ENCODE assay signal across 29 mouse cellular contexts in genomic region chr1:189478051-189478450, GRCm38 (mm10).
DNase-seq lines count a peak whose midpoint lies in the region; ATAC-seq and TF ChIP-seq lines count a peak whose summit lies in the region.
"Had no signal": no experiment of that assay in that cellular context is flagged by ENCODE, and none has a peak within 500 bp of the region (broad histone marks: within the 10 kb centered on the region; RNA-seq: fewer than 3 reads in every experiment).

No protein-coding gene starts in this region.

- H3K9ac ChIP-seq in embryonic facial prominence, embryonic 14.5 days (ENCODE audit: low read depth, low read length), result no peak overlapping the region
- no peak overlapping the region for H3K9ac ChIP-seq in lung, embryonic 14.5 days
- H3K9ac ChIP-seq: embryonic facial prominence, embryonic 12.5 days; forebrain, embryonic 12.5 days; heart, embryonic 13.5 days; hindbrain, embryonic 12.5 days; hindbrain, embryonic 15.5 days had no signal

- no peaks in the 10 kb centered on the region for H3K36me3 ChIP-seq in embryonic facial prominence, embryonic 14.5 days (ENCODE audit: control insufficient read depth, insufficient read depth, low read length)
- H3K36me3 ChIP-seq in embryonic facial prominence, embryonic 10.5 days (replicated peaks), result no peaks in the 10 kb centered on the region
- H3K36me3 ChIP-seq in lung, embryonic 14.5 days (ENCODE audit: insufficient read depth), result no peaks in the 10 kb centered on the region
- no peaks in the 10 kb centered on the region for H3K36me3 ChIP-seq in limb, embryonic 10.5 days
- H3K36me3 ChIP-seq: embryonic facial prominence, embryonic 12.5 days; forebrain, embryonic 12.5 days; G1E; heart, embryonic 13.5 days; hindbrain, embryonic 12.5 days; hindbrain, embryonic 15.5 days had no signal

- ATAC-seq in embryonic facial prominence, embryonic 14.5 days (ENCODE audit: low read depth), result no peak
- no peak; the same call in 1 of the 2 replicates for ATAC-seq in lung, embryonic 14.5 days (ENCODE audit: insufficient read depth)
- ATAC-seq: forebrain, embryonic 16.5 days; intestine, postnatal 0 days; Patski had no signal

- WGBS in embryonic facial prominence, embryonic 14.5 days, result 65% methylated on average over 6 of the region's 6 CpGs
- WGBS in embryonic facial prominence, embryonic 10.5 days, result 87% methylated on average over 6 of the region's 6 CpGs
- 36% methylated on average over 6 of the region's 6 CpGs for WGBS in lung, embryonic 14.5 days
- 92% methylated on average over 6 of the region's 6 CpGs for WGBS in limb, embryonic 10.5 days

- peak; percentile 10 for DNase-seq in adrenal gland, adult 2 months
- DNase-seq in adrenal gland, adult 8-10 months, result no peak
- DNase-seq in embryonic facial prominence, embryonic 14.5 days (ENCODE audit: low spot score), result peak; percentile 23
- no peak for DNase-seq in embryonic facial prominence, embryonic 10.5 days (ENCODE audit: low spot score)
- peak; percentile 76 for DNase-seq in lung, embryonic 14.5 days
- DNase-seq in lung, postnatal 25 days (ENCODE audit: low spot score), result no peak
- DNase-seq in limb, embryonic 10.5 days (ENCODE audit: low spot score), result peak; percentile 14
- DNase-seq in frontal cortex, postnatal 10 days (ENCODE audit: low spot score in 2 of 2), result no peak
- DNase-seq: B cell, adult 2 months; cerebellum, adult 18-20 months; cerebellum, adult 9-10 months; cerebellum, postnatal 14 days; gastrocnemius, adult 2 months; gastrocnemius, postnatal 14 days; heart, adult 11 months; heart, postnatal 14 days; heart, postnatal 4 days; kidney, adult 2 months had no signal

- H3K27ac ChIP-seq in embryonic facial prominence, embryonic 14.5 days (replicated peaks; ENCODE audit: low read depth, low read length), result no peak overlapping the region
- no peak overlapping the region for H3K27ac ChIP-seq in embryonic facial prominence, embryonic 10.5 days (replicated peaks)
- H3K27ac ChIP-seq in lung, embryonic 14.5 days (ENCODE audit: low read depth), result no peak overlapping the region
- H3K27ac ChIP-seq in limb, embryonic 10.5 days, result no peak overlapping the region
- H3K27ac ChIP-seq: embryonic facial prominence, embryonic 12.5 days; forebrain, embryonic 12.5 days; gastrocnemius, adult 2 months; heart, embryonic 13.5 days; hindbrain, embryonic 12.5 days; hindbrain, embryonic 15.5 days had no signal

- no peak for TF ChIP-seq CTCF in lung, embryonic 14.5 days (IDR thresholded peaks at IDR 0.05; ENCODE audit: low read depth)

- H3K4me2 ChIP-seq in embryonic facial prominence, embryonic 14.5 days (ENCODE audit: low read depth, low read length), result no peak overlapping the region
- no peak overlapping the region for H3K4me2 ChIP-seq in lung, embryonic 14.5 days
- H3K4me2 ChIP-seq: embryonic facial prominence, embryonic 12.5 days; forebrain, embryonic 12.5 days; heart, embryonic 13.5 days; hindbrain, embryonic 12.5 days; hindbrain, embryonic 15.5 days had no signal

- no peaks in the 10 kb centered on the region for H3K27me3 ChIP-seq in embryonic facial prominence, embryonic 14.5 days (replicated peaks; ENCODE audit: control insufficient read depth, insufficient read depth, low read length)
- no peaks in the 10 kb centered on the region for H3K27me3 ChIP-seq in embryonic facial prominence, embryonic 10.5 days (replicated peaks; ENCODE audit: low read depth, poor library complexity, severe bottlenecking)
- no peaks in the 10 kb centered on the region for H3K27me3 ChIP-seq in lung, embryonic 14.5 days (ENCODE audit: insufficient read depth, low read length)
- no peaks in the 10 kb centered on the region for H3K27me3 ChIP-seq in limb, embryonic 10.5 days (ENCODE audit: low read depth, poor library complexity, severe bottlenecking)
- H3K27me3 ChIP-seq: CH12.LX; embryonic facial prominence, embryonic 12.5 days; forebrain, embryonic 12.5 days; heart, embryonic 13.5 days; hindbrain, embryonic 12.5 days; hindbrain, embryonic 15.5 days; Patski had no signal

- H3K9me3 ChIP-seq in embryonic facial prominence, embryonic 14.5 days (ENCODE audit: control insufficient read depth, low read length), result no peaks in the 10 kb centered on the region
- no peaks in the 10 kb centered on the region for H3K9me3 ChIP-seq in embryonic facial prominence, embryonic 10.5 days
- no peaks in the 10 kb centered on the region for H3K9me3 ChIP-seq in lung, embryonic 14.5 days (ENCODE audit: low read depth, low read length)
- H3K9me3 ChIP-seq in limb, embryonic 10.5 days (replicated peaks), result no peaks in the 10 kb centered on the region
- H3K9me3 ChIP-seq: embryonic facial prominence, embryonic 12.5 days; forebrain, embryonic 12.5 days; heart, embryonic 13.5 days; hindbrain, embryonic 12.5 days; hindbrain, embryonic 15.5 days had no signal

- no peak overlapping the region for H3K4me3 ChIP-seq in embryonic facial prominence, embryonic 14.5 days (ENCODE audit: low read depth, low read length)
- no peak overlapping the region for H3K4me3 ChIP-seq in embryonic facial prominence, embryonic 10.5 days
- no peak overlapping the region for H3K4me3 ChIP-seq in lung, embryonic 14.5 days (ENCODE audit: low read depth, low read length)
- no peak overlapping the region for H3K4me3 ChIP-seq in limb, embryonic 10.5 days
- H3K4me3 ChIP-seq: embryonic facial prominence, embryonic 12.5 days; erythroblast, embryonic 14.5 days; forebrain, embryonic 12.5 days; gastrocnemius, adult 2 months; heart, embryonic 13.5 days; hindbrain, embryonic 12.5 days; hindbrain, embryonic 15.5 days had no signal

- no peaks in the 10 kb centered on the region for H3K4me1 ChIP-seq in embryonic facial prominence, embryonic 14.5 days (ENCODE audit: control insufficient read depth, insufficient read depth, low read length)
- 0 out of 2 replicates have a peak, but pooled peaks cover 1% of the 10 kb centered on the region for H3K4me1 ChIP-seq in embryonic facial prominence, embryonic 10.5 days
- no peaks in the 10 kb centered on the region; the same call in 1 of the 2 replicates for H3K4me1 ChIP-seq in lung, embryonic 14.5 days (ENCODE audit: insufficient read depth)
- no peaks in the 10 kb centered on the region for H3K4me1 ChIP-seq in limb, embryonic 10.5 days
- H3K4me1 ChIP-seq: forebrain, embryonic 12.5 days; hindbrain, embryonic 12.5 days; hindbrain, embryonic 15.5 days had no signal

Comparison
In these comparisons a context has a peak if more than half of its experiments do, and no peak if none do; other contexts are left out.
1. DNase-seq: peak in adrenal gland, adult 2 months (single experiment), embryonic facial prominence, embryonic 14.5 days (single experiment), lung, embryonic 14.5 days (single experiment) and limb, embryonic 10.5 days (single experiment); none in adrenal gland, adult 8-10 months (single experiment), embryonic facial prominence, embryonic 10.5 days (single experiment), lung, postnatal 25 days (single experiment) and frontal cortex, postnatal 10 days (0 of 2).